Mouse (Mus musculus) midbrain, embryonic 14.5 days (tissue): ENCODE measurements at regions not wholly inside any gene's neighbourhood (a gene's known extent, or its start where the extent isn't known, plus 50 kb on each side); places are given as distances from the start of the nearest gene placed in this dataset.
"Not testable (repeated sequence)": the region's sequence is repeated elsewhere in the genome, so short reads cannot be mapped to it uniquely, and the experiment has no call there.

Experiments used
- ATAC-seq: fragments of 200-750 bp; cut with Nextera tagmentation; 2 replicates; pipeline ENCODE4 v1.8.0; 2017; ENCODE audit warnings: moderate number of reproducible peaks, moderate library complexity; ENCODE audit not compliant: low FRiP score, low TSS enrichment
- DNase-seq: peaks from one replicate; pipeline ENCODE4 v3.0.0-alpha.2; 2015
- H3K27ac ChIP-seq: fragments of 300-500 bp; sonication (generic); replicated peaks from 2 replicates; pipeline ENCODE4 v1.5.1; 2014; ENCODE audit warnings: mild to moderate bottlenecking, low read depth, low read length, moderate library complexity
- H3K27me3 ChIP-seq: fragments of 300-500 bp; sonication (generic); 2 replicates; pipeline ENCODE4 v1.6.1; 2014; ENCODE audit warnings: low read length, control low read depth, mixed read lengths; ENCODE audit not compliant: control insufficient read depth, insufficient read depth
- H3K36me3 ChIP-seq: fragments of 300-500 bp; sonication (generic); 2 replicates; pipeline ENCODE4 v1.6.1; 2014; ENCODE audit warnings: low read length, control low read depth; ENCODE audit not compliant: control insufficient read depth, insufficient read depth
- H3K4me1 ChIP-seq: fragments of 300-500 bp; sonication (generic); 2 replicates; pipeline ENCODE4 v1.6.1; 2014; ENCODE audit warnings: mild to moderate bottlenecking, antibody characterized with exemption, low read length, control low read depth; ENCODE audit not compliant: control insufficient read depth, insufficient read depth
- H3K4me2 ChIP-seq: fragments of 300-500 bp; sonication (generic); 2 replicates; pipeline ENCODE4 v1.6.1; 2014; ENCODE audit warnings: mild to moderate bottlenecking, low read length, moderate library complexity
- H3K4me3 ChIP-seq: fragments of 300-500 bp; sonication (generic); replicated peaks from 2 replicates; pipeline ENCODE4 v1.5.1; 2014; ENCODE audit warnings: low read depth, low read length
- H3K9ac ChIP-seq: fragments of 300-500 bp; sonication (generic); replicated peaks from 2 replicates; pipeline ENCODE4 v1.6.1; 2014; ENCODE audit warnings: mild to moderate bottlenecking, low read length, moderate library complexity
- H3K9me3 ChIP-seq: fragments of 300-500 bp; sonication (generic); 2 replicates; pipeline ENCODE4 v1.6.1; 2016; ENCODE audit warnings: low read length, control low read depth, mixed read lengths; ENCODE audit not compliant: control insufficient read depth
- WGBS: fragments of 180-500 bp; shearing (Covaris S2); extraction: QIAGEN DNeasy Blood & Tissue Kit; methylation state at CpG from one replicate; pipeline ENCODE4 v1.1.7; 2014; 5-methylcytosine and 5-hydroxymethylcytosine counted together

- no peak for ATAC-seq
- WGBS: 39% methylated on average over 3 of the region's 3 CpGs
- H3K27ac ChIP-seq: no peak overlapping the region
These were observed 254.4 kb upstream of the Lrrc4c start for GRCm38 (mm10) chr2:96063571-96063970.

DNA sequence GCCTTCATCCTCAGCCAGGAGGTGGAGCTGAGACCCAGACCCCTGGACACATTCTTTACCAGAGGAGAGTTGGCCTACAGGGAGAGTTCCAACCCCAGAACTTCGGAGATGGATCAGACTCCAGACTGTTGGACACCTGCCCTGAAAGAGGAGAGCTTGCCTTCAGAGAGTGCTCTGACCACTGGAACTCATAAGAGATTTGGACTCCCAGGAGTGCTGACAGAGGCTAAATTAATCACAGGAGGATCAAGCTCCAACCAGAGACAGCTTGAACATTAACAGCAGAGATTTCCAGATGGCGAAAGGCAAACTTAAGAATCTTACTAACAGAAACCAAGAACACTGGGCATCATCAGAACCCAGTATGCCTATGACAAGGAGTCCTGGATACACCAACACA is 209.5 kb upstream of the Lrrc4c start:
- not testable (repeated sequence) for H3K4me1 ChIP-seq, H3K27me3 ChIP-seq, H3K4me3 ChIP-seq, H3K36me3 ChIP-seq, H3K9ac ChIP-seq, H3K4me2 ChIP-seq, DNase-seq, ATAC-seq, H3K9me3 ChIP-seq, H3K27ac ChIP-seq
- 96% methylated on average over 2 of the region's 2 CpGs for WGBS

More at GRCm38 (mm10) chr2:96063571-96063970, 254.4 kb upstream of the Lrrc4c start:
- H3K4me3 ChIP-seq: no peak overlapping the region
- H3K9ac ChIP-seq: no peak overlapping the region
- no peaks in the 10 kb centered on the region for H3K4me1 ChIP-seq
- no peaks in the 10 kb centered on the region for H3K27me3 ChIP-seq
- no peak for DNase-seq
- no peaks in the 10 kb centered on the region for H3K9me3 ChIP-seq
- no peaks in the 10 kb centered on the region for H3K36me3 ChIP-seq
- H3K4me2 ChIP-seq: no peak overlapping the region

- 94% methylated on average over 5 of the region's 5 CpGs for WGBS
- no peak overlapping the region for H3K9ac ChIP-seq
These were observed 197.9 kb upstream of the Lrrc4c start for GRCm38 (mm10) chr2:96120081-96120480.

GRCm38 (mm10) chr2:96138570-96138969 is 179.4 kb upstream of the Lrrc4c start:
- Histone ChIP-seq H3K36me3 (no peaks in the 10 kb centered on the region), H3K4me3 (no peak overlapping the region), H3K27me3 (no peaks in the 10 kb centered on the region), H3K4me1 (no peaks in the 10 kb centered on the region), H3K9me3 (no peaks in the 10 kb centered on the region), H3K4me2 (no peak overlapping the region), H3K9ac (no peak overlapping the region), H3K27ac (no peak overlapping the region)
- peak; percentile 15 for DNase-seq
- no peak for ATAC-seq

More at GRCm38 (mm10) chr2:96120081-96120480, 197.9 kb upstream of the Lrrc4c start:
- H3K9me3 ChIP-seq: no peaks in the 10 kb centered on the region
- no peak overlapping the region for H3K4me2 ChIP-seq
- H3K4me3 ChIP-seq: no peak overlapping the region
- no peaks in the 10 kb centered on the region for H3K4me1 ChIP-seq
- H3K36me3 ChIP-seq: no peaks in the 10 kb centered on the region
- no peak for DNase-seq
- no peaks in the 10 kb centered on the region for H3K27me3 ChIP-seq
- no peak overlapping the region for H3K27ac ChIP-seq
- ATAC-seq: no peak

DNA sequence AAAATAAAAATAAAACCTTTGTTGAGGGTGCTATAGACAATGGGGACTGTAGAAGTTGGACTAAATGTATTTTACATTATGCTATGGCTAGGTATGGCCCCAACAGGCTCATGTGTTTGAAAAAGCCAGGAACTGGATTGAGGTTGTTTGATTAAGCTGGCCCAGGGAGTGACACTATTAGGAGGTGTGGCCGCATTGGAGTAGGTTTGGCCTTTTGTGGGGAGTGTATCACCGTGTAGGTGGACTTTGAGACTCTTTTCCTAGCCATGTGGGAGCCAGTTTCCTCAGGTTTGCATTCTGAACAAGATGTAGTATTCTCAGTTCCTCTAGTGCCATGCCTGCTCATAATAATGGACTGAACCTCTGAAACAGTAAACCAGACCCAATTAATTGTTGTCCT is 162.7 kb upstream of the Lrrc4c start:
- Histone ChIP-seq H3K4me1 (no peaks in the 10 kb centered on the region), H3K4me2 (no peak overlapping the region), H3K27ac (no peak overlapping the region), H3K9ac (no peak overlapping the region), H3K9me3 (no peaks in the 10 kb centered on the region), H3K27me3 (no peaks in the 10 kb centered on the region), H3K36me3 (no peaks in the 10 kb centered on the region), H3K4me3 (no peak overlapping the region)
- ATAC-seq: no peak
- 86% methylated on average over 2 of the region's 2 CpGs for WGBS
- no peak for DNase-seq

DNA sequence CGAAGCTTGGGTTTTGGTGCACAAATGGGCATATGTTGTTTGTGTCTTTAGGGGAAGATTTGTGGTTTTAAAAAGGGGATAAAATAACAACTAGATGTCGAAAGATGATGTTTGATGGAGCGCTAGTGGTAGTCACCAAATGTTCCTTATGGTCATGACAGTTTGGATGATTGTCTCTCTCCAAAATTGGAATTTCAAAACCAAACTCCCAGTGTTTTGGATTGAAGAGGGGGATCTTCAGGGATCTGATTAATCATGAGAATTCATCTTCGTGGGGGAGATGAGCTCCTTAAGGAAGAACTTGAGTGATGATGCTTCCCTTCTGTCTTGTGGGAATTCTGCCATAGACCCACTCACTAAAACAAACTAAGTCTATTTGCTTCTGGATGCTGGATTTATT is 151.3 kb upstream of the Lrrc4c start:
- Histone ChIP-seq H3K9me3 (no peaks in the 10 kb centered on the region), H3K4me2 (no peak overlapping the region), H3K27ac (no peak overlapping the region), H3K4me1 (no peaks in the 10 kb centered on the region), H3K36me3 (no peaks in the 10 kb centered on the region), H3K27me3 (no peaks in the 10 kb centered on the region), H3K9ac (no peak overlapping the region), H3K4me3 (no peak overlapping the region)
- no peak for DNase-seq
- no peak for ATAC-seq
- 91% methylated on average over 4 of the region's 4 CpGs for WGBS
